11 mouse cellular contexts compared by ENCODE assay signal in genomic region chr11:70049816-70050215, GRCm38 (mm10). TPM values are rescaled to one million over a fixed set of nuclear protein-coding genes. Genes with fewer than 3 reads are reported as not detected.
A peak's percentile ranks its signal among the peaks of the same experiment; 100 is the strongest.
DNase-seq lines count a peak whose midpoint lies in the region; ATAC-seq and TF ChIP-seq lines count a peak whose summit lies in the region.
"Had no signal": no experiment of that assay in that cellular context is flagged by ENCODE, and none has a peak within 500 bp of the region (broad histone marks: within the 10 kb centered on the region; RNA-seq: fewer than 3 reads in every experiment).

No protein-coding gene starts in this region.

- no peaks in the 10 kb centered on the region for H3K4me1 ChIP-seq in liver, postnatal 0 days (ENCODE audit: insufficient read depth)
- H3K4me1 ChIP-seq: forebrain, embryonic 15.5 days had no signal

- no peaks in the 10 kb centered on the region for H3K27me3 ChIP-seq in liver, postnatal 0 days (ENCODE audit: insufficient read depth, low read length)
- H3K27me3 ChIP-seq: forebrain, embryonic 15.5 days had no signal

- no peak overlapping the region for H3K27ac ChIP-seq in liver, postnatal 0 days (ENCODE audit: low read depth)
- H3K27ac ChIP-seq: forebrain, embryonic 15.5 days had no signal

- TF ChIP-seq EP300 in liver, postnatal 0 days (IDR thresholded peaks at IDR 0.05; ENCODE audit: low read depth) = no peak

- WGBS in liver, postnatal 0 days (ENCODE audit: insufficient replicate concordance) = 63% methylated on average over 10 of the region's 10 CpGs

- peak; percentile 56 for TF ChIP-seq CTCF in liver, postnatal 0 days (IDR thresholded peaks at IDR 0.05; ENCODE audit: low read depth)

- no peak for ATAC-seq in liver, postnatal 0 days
- ATAC-seq in inflammation-experienced regulatory T-cells, adult 6 months = no peak
- ATAC-seq: forebrain, embryonic 15.5 days had no signal

- H3K9ac ChIP-seq in liver, postnatal 0 days (replicated peaks) = no peak overlapping the region
- H3K9ac ChIP-seq: forebrain, embryonic 15.5 days had no signal

- H3K4me3 ChIP-seq in liver, postnatal 0 days (ENCODE audit: low read depth, low read length) = no peak overlapping the region
- H3K4me3 ChIP-seq: forebrain, embryonic 15.5 days had no signal

- no peak overlapping the region for H3K4me2 ChIP-seq in liver, postnatal 0 days (ENCODE audit: low read depth, low read length)
- H3K4me2 ChIP-seq: forebrain, embryonic 15.5 days had no signal

- no peaks in the 10 kb centered on the region for H3K36me3 ChIP-seq in liver, postnatal 0 days (replicated peaks; ENCODE audit: insufficient read depth, low read length)

- no peaks in the 10 kb centered on the region for H3K9me3 ChIP-seq in liver, postnatal 0 days (ENCODE audit: low read length)
- H3K9me3 ChIP-seq: forebrain, embryonic 15.5 days had no signal

- peak; percentile 42 for DNase-seq in adrenal gland, postnatal 10 days
- DNase-seq in adrenal gland, postnatal 25 days = no peak
- DNase-seq in left cerebral cortex, postnatal 14 days (ENCODE audit: low spot score in 2 of 2) = peak; percentile 45 to 71
- DNase-seq in left cerebral cortex, adult 11 months (ENCODE audit: low spot score) = no peak
- DNase-seq in ES-CJ7 (ENCODE audit: low read depth, low spot score) = peak; percentile 39
- DNase-seq in liver, postnatal 0 days = no peak
- DNase-seq in gastrocnemius, postnatal 4 days (ENCODE audit: low spot score in 2 of 2) = no peak
- DNase-seq: kidney, adult 11 months had no signal

- intact Hi-C loops in left cerebral cortex, postnatal 14 days (cut with DNase I) = no loop called here

RNA-seq across cellular contexts. Expression of gene Asgr1, which starts 4.1 kb away (rescaled TPM):
- 10 to 100 TPM; 35.0 to 76.1 TPM for total RNA-seq in adrenal gland, postnatal 10 days (2021)
- total RNA-seq in adrenal gland, postnatal 25 days (2021) = 0.91 and 3.4 TPM in 2 replicates
- total RNA-seq in left cerebral cortex, postnatal 14 days (2021) = 1 to 10 TPM; 1.9 to 2.4 TPM
- polyA plus RNA-seq in liver, postnatal 0 days (2015; fragmentation: Nextera tagmentation; extraction: Ambion mirVana) = 458 and 462 TPM in 2 replicates
- not detected for polyA plus RNA-seq in inflammation-experienced regulatory T-cells, adult 6 months (2017; shearing (Covaris generic))
- under 1 TPM in 1 of 2 experiments, not detected in 1; 0.62 TPM for total RNA-seq in gastrocnemius, postnatal 4 days (2021)
- polyA plus RNA-seq: heart, embryonic 14.5 days had no signal

RNA-seq across cellular contexts. Expression of gene Dlg4, which starts 33.1 kb away (rescaled TPM):
- 10 to 100 TPM; 29.9 to 37.6 TPM for total RNA-seq in adrenal gland, postnatal 10 days (2021)
- 30.7 and 31.0 TPM in 2 replicates for total RNA-seq in adrenal gland, postnatal 25 days (2021)
- total RNA-seq in left cerebral cortex, postnatal 14 days (2021) = 1,000 to 10,000 TPM in 1 of 2 experiments, 100 to 1,000 TPM in 1; 1,000 to 1,075 TPM
- 0.58 and 0.61 TPM in 2 replicates for polyA plus RNA-seq in liver, postnatal 0 days (2015; fragmentation: Nextera tagmentation; extraction: Ambion mirVana)
- 10 to 100 TPM in 2 of 3 experiments, 1 to 10 TPM in 1; 7.1 to 14.6 (median 11.2) TPM for polyA plus RNA-seq in inflammation-experienced regulatory T-cells, adult 6 months (2017; shearing (Covaris generic))
- 10 to 100 TPM; 23.9 to 33.8 TPM for total RNA-seq in gastrocnemius, postnatal 4 days (2021)

RNA-seq across cellular contexts. Expression of gene Acadvl, which starts 34.6 kb away (rescaled TPM):
- 1,000 to 10,000 TPM; 1,467 to 1,540 TPM for total RNA-seq in adrenal gland, postnatal 10 days (2021)
- 391 and 422 TPM in 2 replicates for total RNA-seq in adrenal gland, postnatal 25 days (2021)
- total RNA-seq in left cerebral cortex, postnatal 14 days (2021) = 10 to 100 TPM; 50.7 to 53.6 TPM
- polyA plus RNA-seq in liver, postnatal 0 days (2015; fragmentation: Nextera tagmentation; extraction: Ambion mirVana) = 345 and 367 TPM in 2 replicates
- polyA plus RNA-seq in inflammation-experienced regulatory T-cells, adult 6 months (2017; shearing (Covaris generic)) = 100 to 1,000 TPM; 110 to 132 (median 128) TPM
- 100 to 1,000 TPM; 233 to 241 TPM for total RNA-seq in gastrocnemius, postnatal 4 days (2021)

RNA-seq across cellular contexts. Expression of gene Asgr2, which starts 42.6 kb away (rescaled TPM):
- 10 to 100 TPM; 17.1 to 37.9 TPM for total RNA-seq in adrenal gland, postnatal 10 days (2021)
- total RNA-seq in adrenal gland, postnatal 25 days (2021) = 2.9 and 4.1 TPM in 2 replicates
- total RNA-seq in left cerebral cortex, postnatal 14 days (2021) = not detected
- polyA plus RNA-seq in liver, postnatal 0 days (2015; fragmentation: Nextera tagmentation; extraction: Ambion mirVana) = 48.3 and 53.3 TPM in 2 replicates
- not detected for polyA plus RNA-seq in inflammation-experienced regulatory T-cells, adult 6 months (2017; shearing (Covaris generic))
- under 1 TPM in 1 of 2 experiments, not detected in 1; 0.62 TPM for total RNA-seq in gastrocnemius, postnatal 4 days (2021)
- polyA plus RNA-seq: forebrain, embryonic 15.5 days; heart, embryonic 14.5 days had no signal

RNA-seq across cellular contexts. Expression of gene Dvl2, which starts 49.4 kb away (rescaled TPM):
- total RNA-seq in adrenal gland, postnatal 10 days (2021) = 10 to 100 TPM; 15.7 to 23.0 TPM
- total RNA-seq in adrenal gland, postnatal 25 days (2021) = 19.6 and 22.3 TPM in 2 replicates
- 10 to 100 TPM; 27.3 to 30.0 TPM for total RNA-seq in left cerebral cortex, postnatal 14 days (2021)
- 2.7 and 3.4 TPM in 2 replicates for polyA plus RNA-seq in liver, postnatal 0 days (2015; fragmentation: Nextera tagmentation; extraction: Ambion mirVana)
- polyA plus RNA-seq in inflammation-experienced regulatory T-cells, adult 6 months (2017; shearing (Covaris generic)) = 1 to 10 TPM; 2.5 to 5.0 (median 4.9) TPM
- total RNA-seq in gastrocnemius, postnatal 4 days (2021) = 10 to 100 TPM; 19.1 to 22.8 TPM

Comparison
In these comparisons a context has a peak if more than half of its experiments do, and no peak if none do; other contexts are left out.
1. DNase-seq: peak in adrenal gland, postnatal 10 days (single experiment), left cerebral cortex, postnatal 14 days (2 of 2) and ES-CJ7 (single experiment); none in adrenal gland, postnatal 25 days (single experiment), left cerebral cortex, adult 11 months (single experiment), liver, postnatal 0 days (single experiment) and gastrocnemius, postnatal 4 days (0 of 2).
2. RNA of gene Dlg4, which starts 33.1 kb away (total RNA-seq): 1,000 to 1,075 TPM in left cerebral cortex, postnatal 14 days; 29.9 to 37.6 TPM in adrenal gland, postnatal 10 days, 23.9 to 33.8 TPM in gastrocnemius, postnatal 4 days and 30.7 to 31.0 TPM in adrenal gland, postnatal 25 days; every median in the first group is over 10 times any median in the second.